Mouse (Mus musculus) limb, embryonic 10.5 days (tissue): Measurements from ENCODE around the gene Map3k3. TPM values are rescaled to one million over a fixed set of nuclear protein-coding genes. Genes with fewer than 3 reads are reported as not detected.
"Not testable (repeated sequence)": the region's sequence is repeated elsewhere in the genome, so short reads cannot be mapped to it uniquely, and the experiment has no call there.

Source experiments
- DNase-seq: peaks from one replicate; pipeline ENCODE4 v3.0.0-alpha.2; 2017; ENCODE audit warnings: low spot score
- H3K27ac ChIP-seq: fragments of 300-500 bp; sonication (generic); 2 replicates; pipeline ENCODE4 v1.5.1; 2016; ENCODE audit warnings: mild to moderate bottlenecking
- H3K27me3 ChIP-seq: fragments of 300-500 bp; sonication (generic); 2 replicates; pipeline ENCODE4 v1.6.1; 2016; ENCODE audit warnings: low read depth, mild to moderate bottlenecking; ENCODE audit not compliant: poor library complexity, severe bottlenecking
- H3K36me3 ChIP-seq: fragments of 300-500 bp; sonication (generic); 2 replicates; pipeline ENCODE4 v1.6.1; 2016; ENCODE audit warnings: mild to moderate bottlenecking, moderate library complexity
- H3K4me1 ChIP-seq: fragments of 300-500 bp; sonication (generic); 2 replicates; pipeline ENCODE4 v1.6.1; 2016
- H3K4me3 ChIP-seq: fragments of 300-500 bp; sonication (generic); 2 replicates; pipeline ENCODE4 v1.5.1; 2016; ENCODE audit warnings: mild to moderate bottlenecking, moderate library complexity
- H3K9me3 ChIP-seq: fragments of 300-500 bp; sonication (generic); replicated peaks from 2 replicates; pipeline ENCODE4 v1.6.1; 2016; ENCODE audit warnings: mild to moderate bottlenecking
- WGBS: fragments of 180-500 bp; shearing (Covaris S2); methylation state at CpG from one replicate; pipeline ENCODE4 v1.1.7; 2016; 5-methylcytosine and 5-hydroxymethylcytosine counted together
- polyA plus RNA-seq: library from polyadenylated mRNA; unstranded; fragments of >200 nt; fragmentation: Nextera tagmentation; extraction: Ambion mirVana; gene quantifications from 2 replicates; pipeline ENCODE4 v1.2.1, GENCODE M21; 2016

Map3k3 gene
- polyA plus RNA-seq, 1 experiment from 2014 or later: 23.3 TPM

DNA sequence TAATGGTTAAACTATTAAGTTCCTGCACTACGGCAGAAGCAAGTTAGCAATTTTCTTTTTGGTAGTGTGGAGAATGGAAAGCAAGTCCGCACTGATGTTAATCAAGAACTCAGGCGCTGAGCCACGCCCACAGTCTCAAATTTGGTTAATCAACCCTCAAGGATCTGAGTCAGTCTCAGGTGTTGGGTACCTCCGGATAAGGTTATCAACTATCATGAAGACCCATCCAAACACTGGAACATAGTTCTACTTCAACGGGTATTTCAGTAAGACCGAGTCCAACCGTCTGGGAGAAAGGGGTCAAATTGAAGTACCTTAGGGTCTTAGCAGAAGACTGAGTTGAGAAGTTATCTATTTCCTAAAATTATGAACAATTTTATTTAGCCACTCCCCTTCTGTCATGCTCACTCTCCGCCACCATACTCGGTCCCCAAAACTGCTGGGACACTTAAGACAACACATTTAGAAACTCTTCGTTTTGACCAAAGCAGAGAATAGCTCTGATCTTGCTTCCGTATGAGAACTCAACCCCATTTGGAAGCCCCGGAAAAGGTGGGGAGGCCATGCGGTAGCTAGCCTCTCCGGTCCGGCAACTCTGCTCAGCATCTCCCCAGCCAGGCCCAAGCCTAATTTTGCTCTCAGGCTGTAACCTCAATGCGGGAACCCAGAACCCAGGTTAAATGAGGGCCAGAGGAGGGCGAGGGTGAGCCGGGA is 108.4 kb downstream of the Map3k3 start:
- peak overlapping the region; percentile 88 for H3K27ac ChIP-seq
- 13% methylated on average over 19 of the region's 19 CpGs for WGBS
- H3K4me1 ChIP-seq: peaks cover 13% of the 10 kb centered on the region
- H3K4me3 ChIP-seq: peak overlapping the region; percentile 85
- no peaks in the 10 kb centered on the region for H3K9me3 ChIP-seq
- DNase-seq: no peak
- H3K27me3 ChIP-seq: no peaks in the 10 kb centered on the region
- H3K36me3 ChIP-seq: peaks cover 16% of the 10 kb centered on the region

GRCm38 (mm10) chr11:106193371-106194154 is 109.2 kb downstream of the Map3k3 start:
- no peaks in the 10 kb centered on the region for H3K27me3 ChIP-seq
- under 1% methylated on average over 42 of the region's 44 CpGs for WGBS
- peak; percentile 97 for DNase-seq

DNA sequence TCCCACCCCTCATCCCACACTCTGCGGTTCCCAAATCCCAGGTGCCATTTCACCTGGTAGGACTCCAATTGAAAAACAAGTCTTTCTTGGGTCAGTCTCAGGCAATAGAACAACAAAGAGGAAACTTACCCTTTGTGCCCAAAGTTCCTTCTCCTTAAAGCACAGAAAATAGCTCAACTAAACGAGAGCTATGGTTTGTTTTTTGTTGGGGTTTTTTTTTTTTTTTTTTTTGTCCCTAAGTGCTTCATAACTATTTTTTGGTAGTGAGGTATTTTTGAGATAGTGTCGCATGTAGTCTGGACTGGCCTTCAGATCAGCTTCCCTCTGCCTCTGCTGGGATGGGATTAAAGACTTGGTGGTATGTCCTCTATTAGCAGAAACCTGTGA is 109.7 kb downstream of the Map3k3 start:
- Histone ChIP-seq H3K4me3 (peak overlapping the region; percentile 85), H3K36me3 (peaks cover 26% of the 10 kb centered on the region), H3K27ac (peak overlapping the region; percentile 88), H3K9me3 (no peaks in the 10 kb centered on the region), H3K4me1 (peaks cover 13% of the 10 kb centered on the region), H3K27me3 (no peaks in the 10 kb centered on the region)
- 34% methylated on average over 3 of the region's 3 CpGs for WGBS
- no peak for DNase-seq

More at GRCm38 (mm10) chr11:106193371-106194154, 109.2 kb downstream of the Map3k3 start:
- Histone ChIP-seq H3K4me3 (peak overlapping the region; percentile 85), H3K27ac (peak overlapping the region; percentile 88), H3K4me1 (peaks cover 13% of the 10 kb centered on the region), H3K36me3 (peaks cover 24% of the 10 kb centered on the region), H3K9me3 (no peaks in the 10 kb centered on the region)

DNA sequence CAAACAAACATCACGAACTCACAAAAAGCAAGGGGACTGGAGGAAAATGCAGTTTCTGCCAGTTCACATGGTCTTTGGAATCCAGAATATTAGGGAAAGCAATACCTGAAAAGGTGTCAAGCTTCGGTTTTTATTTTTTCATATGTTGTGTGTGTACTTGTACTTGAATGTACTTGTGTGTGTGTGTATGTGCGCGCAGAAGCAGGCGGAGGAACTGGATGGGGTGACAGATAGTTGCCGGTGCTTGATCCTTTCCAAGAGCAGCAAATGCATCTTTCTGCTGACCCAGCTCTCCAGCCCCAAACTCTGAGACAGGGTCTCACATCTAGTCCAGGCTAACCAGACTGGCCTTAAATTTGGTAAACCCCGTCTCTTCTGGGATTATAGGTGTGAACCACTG is 110.5 kb downstream of the Map3k3 start:
- no peak for DNase-seq
- Histone ChIP-seq H3K27me3 (no peaks in the 10 kb centered on the region), H3K4me3 (no peak overlapping the region), H3K27ac (no peak overlapping the region), H3K4me1 (peaks cover 13% of the 10 kb centered on the region), H3K36me3 (peaks cover 30% of the 10 kb centered on the region), H3K9me3 (no peaks in the 10 kb centered on the region)
- WGBS: 95% methylated on average over 7 of the region's 7 CpGs

DNA sequence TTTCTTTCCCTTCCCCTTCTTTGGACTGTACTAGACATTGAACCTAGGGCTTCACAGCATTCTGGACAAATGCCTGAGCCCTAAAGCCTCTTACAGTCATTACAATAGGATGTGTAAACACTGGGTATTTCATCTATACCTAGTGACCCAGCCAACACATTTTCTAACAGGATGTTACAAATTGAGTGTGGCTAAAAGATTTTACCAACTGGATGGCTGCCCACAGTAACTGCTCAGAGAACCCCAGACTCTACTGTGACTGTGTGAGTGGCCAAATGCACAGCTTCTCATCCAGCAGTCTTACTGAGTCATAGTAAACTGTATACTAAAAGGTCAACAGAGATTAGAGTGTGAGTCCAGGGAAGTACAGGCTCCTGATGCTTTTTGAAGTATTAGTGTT is 110.9 kb downstream of the Map3k3 start:
- H3K27ac ChIP-seq: no peak overlapping the region

GRCm38 (mm10) chr11:106198277-106198676 is 113.9 kb downstream of the Map3k3 start:
- peaks cover 64% of the 10 kb centered on the region for H3K36me3 ChIP-seq
- no peak for DNase-seq
- no peak overlapping the region for H3K4me3 ChIP-seq
- H3K9me3 ChIP-seq: no peaks in the 10 kb centered on the region
- H3K27ac ChIP-seq: no peak overlapping the region
- WGBS: 87% methylated on average over 4 of the region's 4 CpGs
- no peaks in the 10 kb centered on the region for H3K27me3 ChIP-seq
- H3K4me1 ChIP-seq: peaks cover 6% of the 10 kb centered on the region; the same call in 1 of the 2 replicates

More for the DNA sequence above, 110.9 kb downstream of the Map3k3 start:
- Histone ChIP-seq H3K4me3 (no peak overlapping the region), H3K27me3 (no peaks in the 10 kb centered on the region), H3K36me3 (peaks cover 35% of the 10 kb centered on the region), H3K9me3 (no peaks in the 10 kb centered on the region), H3K4me1 (peaks cover 13% of the 10 kb centered on the region)
- DNase-seq: no peak

DNA sequence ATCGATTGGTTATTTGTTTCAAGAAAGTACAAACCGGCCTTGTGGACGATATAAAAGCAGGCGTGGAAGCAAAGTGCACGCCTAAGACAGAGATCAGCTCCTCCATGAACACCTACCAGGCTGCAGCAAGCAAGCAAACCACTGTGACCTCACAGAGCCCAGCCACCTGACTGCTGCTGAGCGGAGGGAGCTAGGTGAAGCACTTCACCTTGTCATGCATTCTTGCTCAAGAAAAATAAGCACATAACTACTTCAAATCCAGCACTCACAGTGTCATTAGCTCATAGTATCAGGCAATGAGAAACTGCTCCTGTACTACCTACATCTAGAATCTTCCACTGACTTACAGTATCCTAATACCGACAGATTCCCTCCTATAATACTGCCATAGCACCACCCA is 115.6 kb downstream of the Map3k3 start:
- H3K4me3 ChIP-seq, DNase-seq, H3K4me1 ChIP-seq, H3K27me3 ChIP-seq, H3K27ac ChIP-seq, H3K9me3 ChIP-seq: not testable (repeated sequence)
- peaks cover 82% of the 10 kb centered on the region for H3K36me3 ChIP-seq
- WGBS: 95% methylated on average over 7 of the region's 7 CpGs

DNA sequence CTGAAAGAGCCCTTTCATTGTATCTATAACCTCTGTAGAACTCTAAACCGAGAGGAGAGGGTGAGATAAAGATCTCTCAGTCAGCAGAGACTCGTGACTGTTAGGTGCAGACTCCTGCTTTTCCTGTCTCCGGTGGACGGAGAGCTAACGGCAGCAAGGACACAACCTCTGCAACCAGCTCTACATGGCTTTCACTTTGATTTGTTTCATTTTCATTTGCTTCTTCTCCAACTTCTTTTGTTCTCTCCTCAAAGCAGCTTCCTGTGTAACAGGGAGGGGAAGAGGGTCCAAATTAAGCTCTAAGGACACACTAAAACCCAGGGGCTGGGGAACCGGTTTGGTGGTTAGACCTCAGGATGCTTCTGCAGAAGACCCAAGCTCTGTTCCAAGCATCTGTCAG is 116.3 kb downstream of the Map3k3 start:
- Histone ChIP-seq H3K4me3 (no peak overlapping the region), H3K9me3 (no peaks in the 10 kb centered on the region), H3K27ac (no peak overlapping the region), H3K4me1 (no peaks in the 10 kb centered on the region), H3K36me3 (peaks cover 89% of the 10 kb centered on the region), H3K27me3 (no peaks in the 10 kb centered on the region)
- no peak for DNase-seq
- 82% methylated on average over 6 of the region's 6 CpGs for WGBS

DNA sequence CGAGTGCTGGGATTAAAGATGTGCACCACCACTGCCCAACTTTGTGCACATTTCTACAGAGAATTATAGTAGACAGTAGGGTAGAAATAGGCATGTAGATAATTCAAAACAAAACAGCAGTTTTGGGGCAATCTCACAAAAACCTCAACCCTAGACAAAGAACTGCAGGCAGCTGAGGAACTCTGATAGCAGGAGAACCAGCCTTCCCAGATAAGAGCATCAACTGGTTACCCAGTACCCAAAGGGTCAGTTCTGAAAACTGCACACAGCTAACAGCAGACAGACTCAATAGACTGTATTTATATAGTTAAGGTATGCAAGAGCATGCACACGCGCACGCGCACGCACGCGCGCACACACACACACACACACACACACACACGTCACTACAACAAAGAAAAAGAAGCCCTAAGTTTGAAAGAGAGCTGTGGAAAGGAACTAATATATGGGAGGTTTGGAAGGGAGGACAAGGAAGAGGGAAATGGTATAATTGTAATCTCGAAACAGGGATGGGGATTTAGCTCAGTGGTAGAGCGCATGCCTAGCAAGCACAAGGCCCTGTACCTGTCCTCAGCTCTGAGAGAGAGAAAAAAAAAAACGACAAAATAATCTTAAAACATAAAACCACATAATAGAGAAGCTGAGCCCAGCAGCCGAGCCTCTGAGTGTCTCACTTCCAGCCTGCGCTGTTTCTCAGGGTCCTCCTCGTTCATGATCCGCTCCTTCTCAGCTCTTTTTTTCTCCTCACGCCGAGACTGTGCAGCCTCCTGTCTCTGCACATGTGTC is 117.1 kb downstream of the Map3k3 start:
- Histone ChIP-seq H3K36me3 (peaks cover 92% of the 10 kb centered on the region), H3K27ac (no peak overlapping the region), H3K4me1 (no peaks in the 10 kb centered on the region), H3K27me3 (no peaks in the 10 kb centered on the region), H3K4me3 (no peak overlapping the region), H3K9me3 (no peaks in the 10 kb centered on the region)
- no peak for DNase-seq
- 95% methylated on average over 19 of the region's 19 CpGs for WGBS

DNA sequence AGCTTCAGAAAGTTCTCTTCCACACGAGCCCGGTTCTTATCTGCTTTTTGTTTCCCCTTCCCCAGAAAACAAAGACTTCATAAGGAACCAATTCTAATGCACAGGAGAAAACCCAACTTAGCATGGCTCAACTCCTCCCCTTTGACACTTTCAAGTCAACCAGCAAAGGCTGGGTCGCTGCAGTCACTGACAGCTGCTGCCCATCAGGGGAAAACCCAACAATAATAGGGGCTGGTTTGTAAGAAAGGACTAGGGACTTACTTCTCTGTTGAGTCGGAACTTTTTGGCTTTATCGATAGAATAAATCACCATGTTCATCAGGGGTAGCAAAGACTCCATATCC is 117.7 kb downstream of the Map3k3 start, which contains the start of gene Strada:
TSS of gene Strada (minus strand) at position 46 of the 343 bp plus-strand sequence.
- H3K9me3 ChIP-seq: no peaks in the 10 kb centered on the region
- no peaks in the 10 kb centered on the region for H3K4me1 ChIP-seq
- peaks cover 92% of the 10 kb centered on the region for H3K36me3 ChIP-seq
- H3K27me3 ChIP-seq: no peaks in the 10 kb centered on the region
- no peak within 1 kb of the TSS for H3K27ac ChIP-seq
- WGBS: 88% methylated on average over 5 of the region's 5 CpGs
- DNase-seq: no peak
- H3K4me3 ChIP-seq: no peak within 1 kb of the TSS
